Mouse (Mus musculus) liver, embryonic 14.5 days (tissue): Measurements from ENCODE around the gene Rgs11.

Experiments
- CTCF ChIP-seq: IDR thresholded peaks from 2 replicates; pipeline ENCODE4 v1.5.1; 2016; ENCODE audit warnings: antibody characterized with exemption, low read depth, control low read depth
- EP300 ChIP-seq: IDR thresholded peaks from 2 replicates; pipeline ENCODE4 v1.6.1; 2016; ENCODE audit warnings: antibody characterized with exemption, low read depth

GRCm38 (mm10) chr17:26229776-26230175, 27.0 kb downstream of the Rgs11 start:
- TF ChIP-seq CTCF: no peak
- no peak for TF ChIP-seq EP300
